ENCODE assay signal across 15 mouse cellular contexts in genomic region chr15:83193413-83193812, GRCm38 (mm10).
"Had no signal": no experiment of that assay in that cellular context is flagged by ENCODE, and none has a peak within 500 bp of the region (broad histone marks: within the 10 kb centered on the region; RNA-seq: fewer than 3 reads in every experiment).

No protein-coding gene starts in this region.

- H3K9me3 ChIP-seq: neural tube, embryonic 15.5 days; stomach, embryonic 15.5 days had no signal

- H3K27me3 ChIP-seq: neural tube, embryonic 15.5 days; stomach, embryonic 15.5 days had no signal

- DNase-seq: retina, postnatal 1 day; right cerebral cortex, adult 18-20 months; right cerebral cortex, postnatal 14 days; right cerebral cortex, postnatal 25 days; right cerebral cortex, postnatal 4 days; spleen, adult 18-20 months; thymus, adult 18-20 months; thymus, adult 2 months; thymus, postnatal 14 days; thymus, postnatal 25 days; thymus, postnatal 36 days; thymus, postnatal 4 days had no signal

- H3K9ac ChIP-seq: neural tube, embryonic 15.5 days; stomach, embryonic 15.5 days had no signal

- H3K4me1 ChIP-seq: neural tube, embryonic 15.5 days; stomach, embryonic 15.5 days had no signal

- H3K36me3 ChIP-seq: neural tube, embryonic 15.5 days; stomach, embryonic 15.5 days had no signal

- H3K27ac ChIP-seq: neural tube, embryonic 15.5 days; stomach, embryonic 15.5 days; stomach, postnatal 0 days had no signal

- H3K4me2 ChIP-seq: neural tube, embryonic 15.5 days; stomach, embryonic 15.5 days had no signal

- H3K4me3 ChIP-seq: neural tube, embryonic 15.5 days; stomach, embryonic 15.5 days had no signal
